Comparison of ENCODE assay signal across 28 mouse cellular contexts in the genomic region with DNA sequence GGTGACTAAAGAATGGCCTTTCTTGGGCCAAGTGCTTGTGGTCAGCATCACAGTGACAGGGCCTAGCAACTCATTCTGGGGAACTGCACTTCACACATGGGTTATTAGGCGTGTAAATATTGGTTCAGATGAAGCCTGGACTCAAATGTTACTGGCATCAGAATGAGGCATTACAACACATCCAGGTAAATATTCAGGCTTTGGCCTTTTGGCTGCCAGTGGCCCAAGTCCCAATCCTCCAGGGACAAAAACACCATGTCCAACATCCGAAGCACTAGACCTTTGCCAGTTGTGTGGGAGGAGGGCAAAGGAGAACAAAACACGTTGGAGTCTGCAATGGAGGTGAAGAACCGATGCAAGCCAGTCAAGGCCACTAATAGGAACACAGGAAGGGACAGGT.
"Had no signal": no experiment of that assay in that cellular context is flagged by ENCODE, and none has a peak within 500 bp of the region (broad histone marks: within the 10 kb centered on the region; RNA-seq: fewer than 3 reads in every experiment).

No protein-coding gene starts in this region.

- H3K9me3 ChIP-seq: heart, embryonic 13.5 days; heart, embryonic 15.5 days; hindbrain, embryonic 13.5 days; hindbrain, embryonic 15.5 days; kidney, embryonic 15.5 days; limb, embryonic 13.5 days; limb, embryonic 15.5 days; liver, embryonic 13.5 days; liver, embryonic 15.5 days had no signal

- DNase-seq: gastrocnemius, adult 2 months; gastrocnemius, postnatal 10 days; gastrocnemius, postnatal 25 days; heart, adult 11 months; heart, adult 2 months; heart, postnatal 14 days; heart, postnatal 36 days; kidney, adult 11 months; kidney, adult 2 months; kidney, adult 9 months; kidney, postnatal 14 days; kidney, postnatal 36 days; layer of hippocampus, adult 9-11 months; layer of hippocampus, postnatal 36 days; left cerebral cortex, postnatal 4 days; liver, embryonic 13.5 days had no signal

- ATAC-seq: hindbrain, postnatal 0 days; intestine, embryonic 16.5 days had no signal

- H3K4me2 ChIP-seq: heart, embryonic 11.5 days; heart, embryonic 13.5 days; heart, embryonic 15.5 days; hindbrain, embryonic 13.5 days; hindbrain, embryonic 15.5 days; kidney, embryonic 15.5 days; limb, embryonic 13.5 days; limb, embryonic 15.5 days; liver, embryonic 13.5 days; liver, embryonic 15.5 days had no signal

- H3K27ac ChIP-seq: gastrocnemius, adult 2 months; heart, adult 2 months; heart, embryonic 13.5 days; heart, embryonic 15.5 days; hindbrain, embryonic 13.5 days; hindbrain, embryonic 15.5 days; hindbrain, postnatal 0 days; kidney, embryonic 15.5 days; kidney, postnatal 0 days; limb, embryonic 13.5 days; limb, embryonic 15.5 days; liver, embryonic 13.5 days; liver, embryonic 15.5 days had no signal

- H3K27me3 ChIP-seq: heart, embryonic 13.5 days; heart, embryonic 15.5 days; hindbrain, embryonic 13.5 days; hindbrain, embryonic 15.5 days; kidney, embryonic 15.5 days; limb, embryonic 13.5 days; limb, embryonic 15.5 days; liver, embryonic 15.5 days had no signal

- H3K9ac ChIP-seq: heart, embryonic 13.5 days; heart, embryonic 15.5 days; hindbrain, embryonic 13.5 days; hindbrain, embryonic 15.5 days; kidney, embryonic 15.5 days; limb, embryonic 13.5 days; limb, embryonic 15.5 days; liver, embryonic 13.5 days; liver, embryonic 15.5 days had no signal

- H3K4me3 ChIP-seq: gastrocnemius, adult 2 months; heart, adult 2 months; heart, embryonic 13.5 days; heart, embryonic 15.5 days; hindbrain, embryonic 13.5 days; hindbrain, embryonic 15.5 days; kidney, embryonic 15.5 days; limb, embryonic 13.5 days; limb, embryonic 15.5 days; liver, embryonic 13.5 days; liver, embryonic 15.5 days had no signal

- H3K36me3 ChIP-seq: heart, embryonic 13.5 days; heart, embryonic 15.5 days; hindbrain, embryonic 13.5 days; hindbrain, embryonic 15.5 days; kidney, embryonic 15.5 days; limb, embryonic 13.5 days; limb, embryonic 15.5 days had no signal
